Mouse (Mus musculus): ENCODE results near the gene Zranb1.
A peak's percentile ranks its signal among the peaks of the same experiment; 100 is the strongest.

The Zranb1 gene

GRCm38 (mm10) chr7:132930850-132931559, at the start of gene Zranb1:
Gene Zranb1 (plus strand): TSS chr7:132931142.
- DNase-seq (ENCODE audit: low read depth, low spot score) = peak; percentile 98

GRCm38 (mm10) chr7:132882343-132882742, 48.6 kb upstream of the Zranb1 start:
- peak; percentile 53 for DNase-seq (ENCODE audit: low read depth, low spot score)

GRCm38 (mm10) chr7:132884031-132884430, 46.9 kb upstream of the Zranb1 start:
- DNase-seq (ENCODE audit: low read depth, low spot score) = no peak

DNA sequence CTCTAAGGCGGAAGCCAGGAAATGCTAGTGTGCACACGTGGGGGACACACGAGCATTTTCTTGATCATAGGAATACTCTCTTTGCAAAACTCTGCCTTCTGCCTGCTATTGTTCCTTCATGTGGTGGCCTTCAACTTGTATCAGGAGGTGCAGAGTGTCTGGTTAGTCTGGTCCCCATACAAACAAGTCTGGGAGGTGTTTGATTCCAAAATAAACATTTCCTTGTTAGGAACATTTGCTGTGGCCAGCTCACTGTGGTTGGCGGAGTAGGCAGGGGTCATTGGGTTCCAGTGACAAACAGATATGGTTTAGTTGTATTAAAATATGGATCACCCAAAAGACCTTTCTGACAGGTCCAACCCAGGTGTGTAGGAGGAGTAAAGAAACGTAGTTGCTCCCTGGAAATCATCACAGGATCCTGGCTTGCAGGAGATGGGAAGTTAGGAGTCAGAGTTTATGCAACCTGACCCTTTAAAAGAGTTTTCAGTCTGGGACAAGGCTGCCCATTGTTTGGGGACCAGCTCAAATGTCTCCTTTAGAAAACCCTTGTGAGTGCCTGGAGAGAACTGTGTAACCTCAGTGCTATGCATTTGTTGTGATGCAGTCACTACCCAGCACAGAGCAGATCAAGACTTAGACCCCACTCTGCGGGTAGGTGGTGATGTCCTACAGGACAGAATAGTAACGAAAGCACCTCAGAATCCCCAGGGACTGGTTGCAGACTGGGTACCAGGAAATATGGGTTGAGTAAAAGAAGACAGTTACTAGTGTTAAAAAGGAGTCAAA, 43.7 kb upstream of the Zranb1 start:
- DNase-seq (ENCODE audit: low read depth, low spot score) = no peak

- DNase-seq (ENCODE audit: low read depth, low spot score) = no peak
Observed at GRCm38 (mm10) chr7:132888052-132888451, 42.9 kb upstream of the Zranb1 start.

DNA sequence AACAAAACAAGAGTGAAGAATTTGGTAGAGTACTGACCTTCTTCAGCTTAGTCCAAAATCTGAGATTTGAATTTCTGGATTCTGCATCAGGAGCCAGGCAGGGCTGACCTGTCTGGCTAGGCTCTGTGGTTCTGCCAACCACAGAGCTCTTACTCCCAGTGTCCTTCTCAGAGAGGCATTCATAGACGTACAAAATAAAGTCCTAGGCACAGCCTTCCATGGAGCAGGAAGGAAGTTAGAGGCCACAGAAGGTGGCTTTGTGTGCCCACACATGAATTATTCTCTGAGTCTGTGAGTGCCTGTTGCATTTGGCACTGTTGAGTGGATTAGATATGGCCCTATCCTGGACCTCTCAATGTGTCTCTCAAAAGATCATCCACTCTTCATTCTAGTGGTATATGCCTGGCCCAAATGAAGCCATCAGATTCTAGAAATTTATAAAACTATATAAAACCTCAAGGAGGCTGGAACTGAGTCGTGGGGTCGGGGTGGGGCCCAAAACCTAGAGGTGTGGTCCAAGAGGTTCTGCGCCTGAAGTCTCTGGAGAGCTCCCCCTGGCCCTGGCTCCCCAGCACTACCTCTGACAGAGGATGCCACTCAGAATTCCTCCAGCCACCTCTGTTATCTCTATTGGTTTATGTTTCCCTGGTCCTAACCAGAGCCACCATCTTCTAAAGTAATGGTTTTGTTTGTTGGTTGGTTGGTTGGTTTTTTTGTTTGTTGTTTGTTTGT, 42.3 kb upstream of the Zranb1 start:
- DNase-seq (ENCODE audit: low read depth, low spot score) = no peak

DNA sequence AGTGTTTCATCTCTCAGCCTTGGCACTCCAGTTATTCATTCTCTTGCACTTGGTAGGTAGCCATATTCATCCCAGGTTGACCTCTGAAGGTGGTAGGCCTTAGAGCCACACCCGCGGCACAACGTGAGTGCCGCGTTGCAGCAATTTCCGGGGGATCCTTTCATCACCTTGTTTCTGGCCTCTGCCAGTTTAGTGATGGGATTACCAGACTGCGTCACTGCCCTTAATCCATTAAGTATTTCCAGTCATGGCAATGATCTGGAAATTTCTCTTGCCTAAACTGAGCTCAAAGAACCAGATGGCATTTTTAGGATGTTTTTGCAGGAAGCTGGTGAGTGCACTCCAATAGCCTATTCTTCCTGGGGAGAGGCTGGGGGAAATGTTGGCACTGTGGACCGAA, 41.3 kb upstream of the Zranb1 start:
- no peak for DNase-seq (ENCODE audit: low read depth, low spot score)

GRCm38 (mm10) chr7:132890201-132890600, 40.7 kb upstream of the Zranb1 start:
- DNase-seq (ENCODE audit: low read depth, low spot score) = no peak

DNA sequence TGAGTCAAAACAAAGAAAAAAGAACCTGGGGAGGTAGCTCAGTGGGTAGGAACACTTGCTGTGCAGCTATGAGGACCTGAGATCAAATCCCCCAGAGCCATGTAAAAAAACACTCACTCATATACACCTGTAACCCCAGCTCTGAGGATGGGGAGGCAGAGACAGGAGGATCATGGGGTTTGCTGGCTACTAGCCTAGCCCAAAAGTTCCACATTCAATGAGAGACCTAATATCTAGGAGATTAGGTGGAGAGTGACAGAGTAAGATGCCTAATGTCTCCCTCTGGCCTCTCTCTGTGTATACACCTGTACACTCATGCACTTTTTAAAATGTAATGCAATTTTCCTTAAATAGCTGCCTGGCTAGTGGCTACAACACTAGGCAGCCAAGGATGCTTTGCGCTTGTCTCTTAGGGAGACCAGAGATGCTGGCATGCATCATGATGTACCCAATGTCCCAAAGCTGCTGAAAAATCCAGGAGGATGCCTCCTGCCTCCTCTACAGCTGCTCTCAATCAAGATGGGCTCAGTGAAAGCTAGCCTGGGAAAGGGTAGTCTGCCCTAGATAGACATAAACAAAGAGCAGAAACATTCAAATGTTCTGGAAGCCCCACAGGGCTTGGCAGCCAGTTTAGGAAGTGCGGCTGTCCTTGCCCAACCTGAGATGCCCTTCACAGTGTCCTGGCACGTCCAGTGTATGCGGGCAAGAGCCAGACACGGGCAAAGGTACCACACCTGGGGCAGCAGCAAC, 39.2 kb upstream of the Zranb1 start:
- DNase-seq (ENCODE audit: low read depth, low spot score) = no peak

DNA sequence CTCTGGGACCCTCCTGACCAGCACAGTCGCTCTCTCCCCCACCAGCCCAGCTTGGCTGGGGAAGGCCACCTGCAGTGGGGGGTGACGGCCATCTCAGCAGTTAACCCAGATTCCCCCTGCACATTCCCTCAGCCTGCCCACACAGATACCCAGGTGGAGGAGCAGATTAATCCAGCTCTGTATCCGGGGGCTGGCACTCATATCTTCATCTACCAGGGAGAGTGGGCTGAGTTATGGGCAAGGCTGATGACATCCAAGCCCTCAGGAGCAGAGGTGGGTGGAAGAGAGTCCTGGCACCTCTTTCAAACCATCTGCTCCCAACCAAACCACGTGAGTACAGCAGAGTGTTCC, 38.7 kb upstream of the Zranb1 start:
- no peak for DNase-seq (ENCODE audit: low read depth, low spot score)

DNA sequence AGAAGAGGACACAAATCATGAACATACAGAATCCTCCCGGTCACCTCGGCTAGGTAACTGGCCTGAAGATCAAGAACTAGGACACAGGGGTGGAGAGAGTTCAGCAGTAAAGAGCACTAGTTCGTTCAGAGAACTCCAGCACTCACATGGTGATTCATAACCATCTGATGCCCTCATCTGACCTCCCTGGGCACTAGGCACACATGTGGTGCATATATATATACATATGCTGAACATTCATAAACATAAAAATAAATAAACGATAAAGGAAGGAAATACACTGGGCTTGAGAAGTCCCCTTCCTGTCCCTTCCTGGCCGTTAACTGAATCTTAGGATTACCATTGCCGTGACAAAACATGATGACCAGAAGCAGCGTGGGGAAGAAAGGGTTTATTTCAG, 38.1 kb upstream of the Zranb1 start:
- DNase-seq (ENCODE audit: low read depth, low spot score) = no peak

- no peak for DNase-seq (ENCODE audit: low read depth, low spot score)
Observed at GRCm38 (mm10) chr7:132893336-132893735, 37.6 kb upstream of the Zranb1 start.

DNA sequence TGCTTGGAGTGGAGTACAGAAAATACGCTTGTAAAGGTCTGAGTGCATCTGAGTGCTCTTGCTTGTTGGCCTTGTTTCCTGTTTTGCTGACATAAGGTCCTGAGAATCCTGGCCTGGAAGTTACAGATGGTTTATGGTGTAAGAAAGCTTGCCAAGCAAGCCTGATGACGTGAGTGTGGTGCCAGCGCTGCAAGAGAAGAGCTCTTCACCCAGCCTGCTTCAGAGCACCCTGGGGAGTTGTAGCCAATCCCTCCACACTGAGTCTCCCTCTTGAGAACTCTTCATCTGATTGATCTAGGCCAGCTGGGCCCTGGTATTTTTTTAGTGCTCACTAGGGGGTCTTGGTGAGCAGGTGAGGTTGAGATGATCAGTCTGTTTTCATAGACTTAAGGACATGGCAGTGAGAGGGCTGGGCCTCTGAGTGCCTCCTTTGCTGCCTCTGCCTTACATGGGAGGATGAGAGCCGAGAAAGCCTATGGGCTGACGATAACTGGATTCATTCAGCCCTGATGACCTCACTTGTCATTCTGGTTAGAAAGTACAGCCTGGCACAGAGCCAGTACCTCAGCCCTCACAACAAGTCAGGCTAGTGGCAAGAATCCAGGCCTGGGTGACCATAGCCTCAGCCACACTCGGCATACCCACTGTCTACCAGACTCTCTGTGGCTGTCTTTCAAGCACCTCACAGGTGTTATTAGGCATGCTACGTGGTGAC, 35.9 kb upstream of the Zranb1 start:
- DNase-seq (ENCODE audit: low read depth, low spot score) = no peak

DNA sequence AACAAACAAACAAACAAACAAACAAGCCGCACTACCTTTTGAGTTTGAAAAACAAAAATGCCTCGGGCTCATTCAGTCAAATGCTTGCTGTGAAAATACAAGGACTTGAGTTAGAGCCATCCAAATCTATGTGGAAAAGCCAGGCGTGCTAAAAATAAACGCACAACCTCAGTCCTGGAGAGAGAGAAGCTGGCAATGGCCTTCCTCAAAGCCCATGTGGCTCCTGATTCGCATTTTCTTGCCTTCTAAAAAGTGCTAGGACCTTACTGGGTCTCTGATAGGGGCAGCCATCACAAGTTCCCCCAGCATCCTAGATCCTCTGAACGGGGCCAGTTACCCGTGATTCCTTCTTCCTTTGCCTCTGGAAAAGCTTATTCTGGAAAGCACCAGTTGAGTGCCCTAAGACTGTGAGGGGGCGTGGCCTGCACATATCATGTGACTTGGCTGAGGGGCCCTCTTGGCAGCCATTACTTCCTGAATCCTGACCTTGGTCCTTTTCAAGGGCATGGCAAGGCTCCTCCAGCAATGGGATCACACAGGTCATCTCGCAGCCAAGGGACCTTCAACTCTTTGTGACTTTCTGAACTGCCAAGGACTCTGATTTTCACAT, 34.6 kb upstream of the Zranb1 start:
- no peak for DNase-seq (ENCODE audit: low read depth, low spot score)

- DNase-seq (ENCODE audit: low read depth, low spot score) = no peak
Observed at GRCm38 (mm10) chr7:132897258-132897657, 33.7 kb upstream of the Zranb1 start.

DNA sequence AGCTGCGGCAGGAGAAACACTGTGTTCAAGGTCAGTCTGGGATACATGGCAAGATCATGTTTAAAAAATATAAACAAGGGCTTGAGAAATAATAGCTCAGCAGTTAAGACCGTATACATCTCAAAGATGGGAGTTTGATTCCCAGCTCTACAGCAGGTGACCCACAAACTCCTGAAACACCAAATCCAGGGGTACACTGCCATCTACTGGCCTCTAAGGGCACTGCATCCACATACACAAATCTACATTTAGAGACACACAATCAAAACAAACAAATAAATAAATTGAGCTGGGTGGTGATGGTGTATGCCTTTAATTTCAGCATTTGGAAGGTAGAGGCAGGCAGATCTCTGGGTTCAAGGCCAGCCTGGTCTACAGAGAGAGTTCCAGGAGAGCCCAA, 32.7 kb upstream of the Zranb1 start:
- DNase-seq (ENCODE audit: low read depth, low spot score) = peak; percentile 57

DNA sequence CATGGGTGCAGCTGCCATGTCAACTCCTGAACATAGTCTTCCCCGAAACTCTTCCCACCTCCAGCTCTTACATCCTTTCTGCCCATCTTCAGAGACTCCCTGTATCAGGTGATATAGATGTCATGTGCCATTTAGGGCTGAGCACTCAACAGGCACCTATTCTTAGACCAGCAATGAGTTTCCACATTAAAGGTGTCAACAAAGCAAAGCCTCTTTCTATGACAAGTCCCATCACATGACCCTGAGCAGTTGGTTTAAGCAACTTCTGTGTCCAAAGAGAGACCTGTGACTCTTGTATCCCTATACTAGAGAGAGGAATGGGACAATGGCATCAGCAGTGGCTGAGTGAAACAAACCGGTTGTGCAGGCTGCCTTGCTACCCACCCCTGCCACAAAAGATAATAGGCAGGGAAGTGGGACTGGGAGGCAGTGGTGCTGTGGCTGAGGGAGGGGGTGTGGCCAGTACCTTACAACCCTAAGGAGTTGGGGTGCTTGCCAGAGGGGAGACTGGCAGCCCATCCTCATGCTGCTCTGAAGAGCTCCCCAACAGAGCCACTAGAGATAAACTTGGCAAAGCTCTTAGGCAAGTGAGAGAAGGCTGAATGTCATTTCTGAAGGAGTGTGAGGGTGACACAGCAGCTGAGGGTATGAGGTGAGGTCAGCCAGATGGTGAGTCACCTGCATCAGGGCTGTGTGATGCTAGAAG, 30.0 kb upstream of the Zranb1 start:
- DNase-seq (ENCODE audit: low read depth, low spot score) = no peak

DNA sequence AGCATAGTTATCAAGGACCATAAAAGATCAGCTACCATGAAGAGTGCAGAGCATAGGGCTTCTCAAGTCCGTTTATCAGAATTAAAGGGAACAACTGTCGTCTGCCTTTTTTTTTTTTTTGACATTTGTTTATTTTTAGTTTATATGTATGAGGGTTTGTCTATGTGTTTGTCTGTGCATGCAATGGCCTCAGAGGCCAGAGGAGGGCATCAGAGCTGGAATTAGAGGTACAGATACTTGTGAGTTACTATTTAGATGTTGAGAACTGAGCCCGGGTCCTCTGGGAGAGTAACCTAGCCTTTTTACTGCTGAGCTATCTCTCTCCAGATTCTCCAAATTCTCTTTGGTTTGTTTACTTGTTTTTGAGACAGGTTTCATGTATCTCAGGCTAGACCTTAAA, 27.1 kb upstream of the Zranb1 start:
- DNase-seq (ENCODE audit: low read depth, low spot score) = no peak

GRCm38 (mm10) chr7:132921971-132922370, 9.0 kb upstream of the Zranb1 start:
- DNase-seq (ENCODE audit: low read depth, low spot score) = no peak

GRCm38 (mm10) chr7:132925227-132925626, 5.7 kb upstream of the Zranb1 start:
- no peak for DNase-seq (ENCODE audit: low read depth, low spot score)

Measured in CD4-positive helper T cell, adult 2 months (primary cell).